16 mouse cellular contexts compared by ENCODE assay signal in genomic region chr16:92620841-92621518, GRCm38 (mm10).
DNase-seq lines count a peak whose midpoint lies in the region; ATAC-seq and TF ChIP-seq lines count a peak whose summit lies in the region.
"Had no signal": no experiment of that assay in that cellular context is flagged by ENCODE, and none has a peak within 500 bp of the region (broad histone marks: within the 10 kb centered on the region; RNA-seq: fewer than 3 reads in every experiment).

No protein-coding gene starts in this region.

- no peak overlapping the region for H3K27ac ChIP-seq in lung, postnatal 0 days (ENCODE audit: low read length)
- H3K27ac ChIP-seq in midbrain, embryonic 10.5 days (replicated peaks) = no peak overlapping the region
- H3K27ac ChIP-seq: embryonic facial prominence, embryonic 13.5 days; hindbrain, embryonic 12.5 days; kidney, embryonic 15.5 days; liver, embryonic 14.5 days; midbrain, embryonic 12.5 days had no signal

- POLR2A ChIA-PET in Patski (lab: Charles Lee) = interaction anchor here (1.0 to 2.2 kb wide), 2 partner anchors 11 to 12 kb away, joined by 4 to 7 read pairs; no protein-coding TSS in a partner anchor

- DNase-seq in lung, postnatal 0 days (ENCODE audit: low spot score) = peak; percentile 42
- no peak for DNase-seq in lung, postnatal 10 days
- peak; percentile 98 for DNase-seq in Patski (ENCODE audit: low read depth, low spot score)
- DNase-seq in splenic B cell, adult 2 months (ENCODE audit: low read depth, low spot score) = peak; percentile 24
- no peak for DNase-seq in midbrain, embryonic 10.5 days (ENCODE audit: low spot score)
- DNase-seq in layer of hippocampus, postnatal 14 days (ENCODE audit: low spot score in 2 of 2) = no peak
- no peak for DNase-seq in adrenal gland, postnatal 14 days
- DNase-seq: adrenal gland, postnatal 25 days; cerebellum, adult 9-10 months; forebrain, postnatal 0 days had no signal

- H3K36me3 ChIP-seq in lung, postnatal 0 days (ENCODE audit: insufficient read depth, low read length) = no peaks in the 10 kb centered on the region
- H3K36me3 ChIP-seq in splenic B cell, adult 2 months (ENCODE audit: control insufficient read depth, insufficient read depth, low read length, poor library complexity, severe bottlenecking) = peaks cover 2% of the 10 kb centered on the region; the same call in 1 of the 2 replicates
- H3K36me3 ChIP-seq in midbrain, embryonic 10.5 days = no peaks in the 10 kb centered on the region
- H3K36me3 ChIP-seq: hindbrain, embryonic 12.5 days; kidney, embryonic 15.5 days; midbrain, embryonic 12.5 days had no signal

- no peak overlapping the region for H3K9ac ChIP-seq in lung, postnatal 0 days (replicated peaks; ENCODE audit: low read depth)
- H3K9ac ChIP-seq: embryonic facial prominence, embryonic 13.5 days; forebrain, postnatal 0 days; hindbrain, embryonic 12.5 days; kidney, embryonic 15.5 days; liver, embryonic 14.5 days; midbrain, embryonic 12.5 days had no signal

- H3K27me3 ChIP-seq in lung, postnatal 0 days (replicated peaks; ENCODE audit: insufficient read depth, low read length) = no peaks in the 10 kb centered on the region
- H3K27me3 ChIP-seq in Patski = no peaks in the 10 kb centered on the region
- no peaks in the 10 kb centered on the region for H3K27me3 ChIP-seq in splenic B cell, adult 2 months (ENCODE audit: control insufficient read depth, insufficient read depth, low read length, poor library complexity, severe bottlenecking)
- H3K27me3 ChIP-seq in midbrain, embryonic 10.5 days (ENCODE audit: low read depth, poor library complexity, severe bottlenecking) = peaks cover 43% of the 10 kb centered on the region
- H3K27me3 ChIP-seq: embryonic facial prominence, embryonic 13.5 days; hindbrain, embryonic 12.5 days had no signal

- no peaks in the 10 kb centered on the region for H3K9me3 ChIP-seq in lung, postnatal 0 days (ENCODE audit: low read length)
- peaks cover 7% of the 10 kb centered on the region; the same call in 1 of the 2 replicates for H3K9me3 ChIP-seq in midbrain, embryonic 10.5 days (replicated peaks)

- peak; percentile 39; the same call in 1 of the 2 replicates for ATAC-seq in lung, postnatal 0 days
- ATAC-seq in Patski = peak; percentile 84
- peak; percentile 88 for ATAC-seq in inflammation-experienced regulatory T-cells, adult 6 months
- ATAC-seq: forebrain, postnatal 0 days had no signal

- H3K4me1 ChIP-seq in lung, postnatal 0 days (ENCODE audit: insufficient read depth, low read depth, low read length) = 0 out of 2 replicates have a peak, but pooled peaks cover 4% of the 10 kb centered on the region
- H3K4me1 ChIP-seq in midbrain, embryonic 10.5 days = peaks cover 11% of the 10 kb centered on the region
- H3K4me1 ChIP-seq: hindbrain, embryonic 12.5 days; midbrain, embryonic 12.5 days had no signal

- H3K4me2 ChIP-seq in lung, postnatal 0 days (replicated peaks; ENCODE audit: low read depth, low read length) = no peak overlapping the region
- H3K4me2 ChIP-seq: embryonic facial prominence, embryonic 13.5 days; hindbrain, embryonic 12.5 days; kidney, embryonic 15.5 days; midbrain, embryonic 12.5 days had no signal

- no peak overlapping the region for H3K4me3 ChIP-seq in lung, postnatal 0 days (ENCODE audit: low read depth, low read length)
- no peak overlapping the region for H3K4me3 ChIP-seq in midbrain, embryonic 10.5 days
- H3K4me3 ChIP-seq: embryonic facial prominence, embryonic 13.5 days; hindbrain, embryonic 12.5 days; kidney, embryonic 15.5 days; midbrain, embryonic 12.5 days had no signal

- in situ Hi-C loops in Patski (cut with MboI; ENCODE audit: low pct_unique_long_range_greater_than_20kb) = loop anchor here (5.0 kb wide), 1 partner anchor 76 kb away; no protein-coding TSS in a partner anchor

- CTCF ChIA-PET in Patski (lab: Charles Lee) = no interaction called here

- WGBS in lung, postnatal 0 days = 58% methylated on average over 10 of the region's 10 CpGs
- 56% methylated on average over 10 of the region's 10 CpGs for WGBS in midbrain, embryonic 10.5 days

- TF ChIP-seq EP300 in lung, postnatal 0 days (IDR thresholded peaks at IDR 0.05) = 0 out of 2 replicates have a peak, but pooled peaks have one; percentile 23

- TF ChIP-seq CTCF in lung, postnatal 0 days (IDR thresholded peaks at IDR 0.05) = no peak
- no peak for TF ChIP-seq CTCF in Patski (IDR thresholded peaks at IDR 0.05)

Comparison
In these comparisons a context has a peak if more than half of its experiments do, and no peak if none do; other contexts are left out.
1. DNase-seq: peak in lung, postnatal 0 days (single experiment), Patski (single experiment) and splenic B cell, adult 2 months (single experiment); none in lung, postnatal 10 days (single experiment), midbrain, embryonic 10.5 days (single experiment), layer of hippocampus, postnatal 14 days (0 of 2) and adrenal gland, postnatal 14 days (single experiment).
2. Peak in every context shown above with its lines, with median percentiles within 50 percentile points of each other: ATAC-seq.